Mouse (Mus musculus): Measurements from ENCODE around the gene Tfe3.
"Not testable (repeated sequence)": the region's sequence is repeated elsewhere in the genome, so short reads cannot be mapped to it uniquely, and the experiment has no call there.

Gene Tfe3

DNA sequence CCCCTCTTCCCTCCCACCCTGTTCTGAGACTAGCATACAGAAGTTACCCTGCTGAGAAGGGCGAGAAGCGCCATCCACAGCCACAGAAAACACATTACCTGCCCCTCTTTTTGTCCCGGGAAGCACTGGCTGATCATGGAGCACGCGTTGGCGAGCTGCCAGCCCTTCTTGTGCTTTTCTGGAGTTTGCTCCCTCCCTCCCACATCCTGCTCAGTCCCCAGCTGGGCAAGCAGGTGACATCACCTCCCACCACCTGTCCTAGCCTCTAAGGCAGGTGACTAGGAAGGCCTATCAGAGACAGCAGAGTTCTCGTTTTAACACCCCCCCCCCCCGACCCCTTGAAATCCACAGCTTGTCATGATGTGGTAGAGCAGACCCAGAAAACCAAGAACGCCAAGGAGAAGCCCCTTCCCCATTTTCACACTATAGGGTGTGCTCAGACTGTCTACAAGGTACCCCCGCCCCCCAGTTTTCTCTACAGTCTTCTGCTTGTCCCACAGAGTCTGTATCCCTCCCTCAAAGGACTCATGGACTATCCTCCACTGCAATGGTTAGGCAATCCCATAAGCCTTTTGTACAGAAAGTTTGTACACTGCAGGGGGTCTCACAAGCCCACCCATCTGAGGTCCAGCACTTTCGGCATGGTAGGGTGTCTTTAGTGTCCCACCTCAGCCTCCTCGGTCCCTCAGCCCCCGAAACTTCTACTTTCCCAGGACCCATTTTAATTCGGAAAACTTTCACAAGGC, 22.9 kb upstream of the Tfe3 start:
- DNase-seq (ENCODE audit: low read depth, low spot score), result no peak
- H3K36me3 ChIP-seq (ENCODE audit: control insufficient read depth, insufficient read depth, low read length, poor library complexity, severe bottlenecking), result no peaks in the 10 kb centered on the region
- H3K27me3 ChIP-seq (ENCODE audit: control insufficient read depth, insufficient read depth, low read length, poor library complexity, severe bottlenecking), result no peaks in the 10 kb centered on the region

DNA sequence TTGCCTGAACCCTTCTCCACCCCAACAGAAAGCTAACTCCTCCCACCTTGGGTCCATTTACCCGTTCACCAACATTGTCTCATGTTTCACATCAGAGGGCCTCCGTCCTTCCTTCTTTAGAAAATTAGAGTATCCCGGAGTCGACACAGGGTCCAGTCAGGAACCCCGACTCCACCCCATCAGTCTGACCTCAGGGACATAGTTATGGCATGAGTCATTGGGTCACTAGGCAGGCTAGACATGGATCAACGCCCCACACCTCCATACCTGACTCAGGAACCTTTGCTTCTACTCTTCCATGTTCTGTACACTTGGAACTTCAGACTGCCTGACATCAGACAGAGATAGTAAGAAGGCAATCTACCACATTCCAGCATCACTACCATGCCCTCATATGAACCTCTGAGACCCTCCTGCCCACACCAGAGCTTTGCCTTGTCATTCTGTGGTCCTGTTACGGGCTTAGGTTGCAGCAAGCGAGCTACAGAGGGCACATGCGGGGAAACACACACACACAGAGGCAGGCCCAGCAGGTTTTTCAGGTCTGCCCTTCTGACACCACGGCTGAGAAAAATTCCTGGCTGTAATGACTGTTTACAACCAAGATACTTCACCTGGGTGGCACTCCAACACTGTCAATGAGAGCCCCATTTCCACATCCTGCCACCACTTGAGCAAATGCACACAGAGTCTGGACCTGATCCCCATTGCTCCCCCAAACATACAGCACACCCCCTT, 22.1 kb upstream of the Tfe3 start:
- DNase-seq (ENCODE audit: low read depth, low spot score), result no peak
- Histone ChIP-seq H3K27me3 (ENCODE audit: control insufficient read depth, insufficient read depth, low read length, poor library complexity, severe bottlenecking) (no peaks in the 10 kb centered on the region), H3K36me3 (ENCODE audit: control insufficient read depth, insufficient read depth, low read length, poor library complexity, severe bottlenecking) (no peaks in the 10 kb centered on the region)

DNA sequence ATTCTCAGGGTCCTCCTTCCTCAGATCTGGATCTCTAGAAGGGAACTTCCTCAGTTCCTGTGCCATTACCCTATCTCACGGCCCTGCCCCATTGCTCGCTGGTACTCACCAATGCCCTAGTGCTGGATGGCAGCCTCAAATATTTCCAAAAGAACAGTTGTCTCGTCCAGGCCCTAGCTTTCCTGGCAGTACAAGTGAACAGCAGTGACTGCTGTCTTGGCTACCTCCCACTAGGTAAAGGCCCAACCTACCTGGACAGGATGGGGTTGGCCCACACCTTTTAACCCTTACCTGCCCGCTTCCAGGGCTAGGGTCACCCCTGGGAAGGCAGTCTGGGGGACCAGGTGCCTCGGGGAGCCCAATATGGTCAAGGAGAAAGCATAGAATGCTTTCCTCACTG, 21.3 kb upstream of the Tfe3 start:
- DNase-seq (ENCODE audit: low read depth, low spot score), result no peak
- H3K36me3 ChIP-seq (ENCODE audit: control insufficient read depth, insufficient read depth, low read length, poor library complexity, severe bottlenecking), result no peaks in the 10 kb centered on the region
- no peaks in the 10 kb centered on the region for H3K27me3 ChIP-seq (ENCODE audit: control insufficient read depth, insufficient read depth, low read length, poor library complexity, severe bottlenecking)

DNA sequence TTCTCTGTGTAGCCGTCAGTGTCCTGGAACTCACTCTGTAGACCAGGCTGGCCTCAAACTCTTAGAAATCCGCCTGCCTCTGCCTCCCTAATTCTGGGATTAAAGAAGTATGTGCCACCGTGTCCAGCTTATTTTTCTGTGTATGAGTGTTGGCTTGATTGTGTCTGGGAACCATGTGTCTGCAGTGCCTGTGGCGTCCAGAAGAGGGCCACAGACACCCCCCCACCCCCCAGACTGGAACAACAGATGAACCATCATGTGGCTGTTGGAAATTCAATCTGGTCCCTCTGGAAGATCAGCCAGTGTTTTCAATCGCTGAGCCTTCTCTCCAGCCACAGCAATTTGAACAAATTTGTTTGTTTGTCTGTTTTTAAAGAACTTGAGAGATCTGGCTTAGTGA, 18.9 kb upstream of the Tfe3 start:
- Histone ChIP-seq H3K36me3 (ENCODE audit: control insufficient read depth, insufficient read depth, low read length, poor library complexity, severe bottlenecking) (no peaks in the 10 kb centered on the region), H3K27me3 (ENCODE audit: control insufficient read depth, insufficient read depth, low read length, poor library complexity, severe bottlenecking) (no peaks in the 10 kb centered on the region)
- DNase-seq (ENCODE audit: low read depth, low spot score), result no peak

DNA sequence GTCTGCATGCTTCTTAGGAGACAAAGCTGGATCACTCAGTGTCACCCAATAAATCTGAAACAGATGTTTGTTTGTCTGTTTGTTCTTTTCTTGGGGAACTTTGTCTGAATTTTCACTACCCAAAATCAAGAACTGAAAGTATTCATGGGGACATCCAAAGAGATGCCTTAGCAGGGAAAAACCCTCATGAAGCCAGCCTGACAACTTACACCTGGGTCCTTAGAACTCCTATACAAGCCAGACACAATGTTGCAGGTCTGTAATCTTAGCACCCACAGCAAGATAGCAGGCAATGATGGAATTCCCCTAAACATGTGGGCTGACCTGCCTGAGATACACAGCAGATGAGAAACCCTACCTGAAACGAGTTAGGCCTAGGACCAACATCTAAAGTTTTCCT, 17.4 kb upstream of the Tfe3 start:
- no peak for DNase-seq (ENCODE audit: low read depth, low spot score)
- Histone ChIP-seq H3K27me3 (ENCODE audit: control insufficient read depth, insufficient read depth, low read length, poor library complexity, severe bottlenecking) (no peaks in the 10 kb centered on the region), H3K36me3 (ENCODE audit: control insufficient read depth, insufficient read depth, low read length, poor library complexity, severe bottlenecking) (no peaks in the 10 kb centered on the region)

DNA sequence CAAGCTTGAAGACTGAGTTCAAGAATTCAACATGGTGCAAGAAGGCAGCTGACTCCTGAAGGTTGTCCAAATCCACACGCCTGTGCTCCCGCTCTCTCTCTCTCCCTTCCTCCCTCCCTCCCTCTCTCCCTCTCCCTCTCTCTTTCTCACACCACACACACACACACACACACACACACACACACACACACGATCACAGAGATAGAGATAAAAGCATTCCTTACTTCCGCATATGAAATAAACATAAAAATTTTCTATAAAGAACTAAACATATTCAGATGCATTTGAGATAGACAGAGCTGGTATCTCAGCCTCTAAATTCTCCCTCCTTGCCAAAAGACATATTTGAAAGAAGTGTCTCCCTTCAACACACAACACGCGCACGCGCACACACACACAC, 16.9 kb upstream of the Tfe3 start:
- Histone ChIP-seq H3K36me3 (ENCODE audit: control insufficient read depth, insufficient read depth, low read length, poor library complexity, severe bottlenecking) (no peaks in the 10 kb centered on the region), H3K27me3 (ENCODE audit: control insufficient read depth, insufficient read depth, low read length, poor library complexity, severe bottlenecking) (no peaks in the 10 kb centered on the region)
- DNase-seq (ENCODE audit: low read depth, low spot score), result no peak

DNA sequence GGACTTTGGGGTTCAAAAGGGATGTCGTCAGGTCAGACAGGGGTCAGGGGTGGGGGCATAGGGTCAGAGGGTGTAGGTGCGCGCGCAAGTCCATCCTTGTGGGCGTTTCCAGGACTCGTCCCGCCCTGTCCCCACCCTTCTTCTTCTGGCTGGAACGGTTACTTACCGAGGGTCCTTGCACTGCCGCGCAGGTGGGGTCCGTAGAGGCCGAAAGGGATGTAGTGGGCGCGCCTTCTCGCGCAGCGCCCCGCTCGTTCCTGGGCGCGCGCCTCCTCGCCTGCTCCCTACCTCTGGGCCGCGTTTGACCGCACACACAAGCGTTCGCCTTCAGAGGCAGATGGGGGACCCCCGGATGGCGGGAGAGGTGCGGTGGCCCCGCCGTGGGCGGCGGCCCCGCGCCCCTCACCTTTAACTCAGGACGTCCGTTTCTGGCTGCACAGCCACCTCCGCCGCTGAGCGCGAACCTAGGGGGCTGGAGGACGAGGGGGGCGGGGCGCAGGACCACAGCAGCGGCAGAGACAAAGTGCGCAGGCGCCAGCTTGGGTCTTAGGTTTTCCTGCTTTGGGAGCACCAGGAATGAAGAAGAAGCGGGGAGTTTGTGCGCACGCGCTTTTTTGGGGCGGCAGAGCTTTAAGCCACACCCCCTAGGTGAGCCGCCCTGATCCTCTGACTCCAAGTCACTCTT, 11.8 kb upstream of the Tfe3 start, which contains the start of gene Ccdc120:
TSS of gene Ccdc120 (minus strand) at position 474 of the 685 bp plus-strand sequence.
- no peaks in the 10 kb centered on the region for H3K36me3 ChIP-seq (ENCODE audit: control insufficient read depth, insufficient read depth, low read length, poor library complexity, severe bottlenecking)
- DNase-seq (ENCODE audit: low read depth, low spot score), result no peak

DNA sequence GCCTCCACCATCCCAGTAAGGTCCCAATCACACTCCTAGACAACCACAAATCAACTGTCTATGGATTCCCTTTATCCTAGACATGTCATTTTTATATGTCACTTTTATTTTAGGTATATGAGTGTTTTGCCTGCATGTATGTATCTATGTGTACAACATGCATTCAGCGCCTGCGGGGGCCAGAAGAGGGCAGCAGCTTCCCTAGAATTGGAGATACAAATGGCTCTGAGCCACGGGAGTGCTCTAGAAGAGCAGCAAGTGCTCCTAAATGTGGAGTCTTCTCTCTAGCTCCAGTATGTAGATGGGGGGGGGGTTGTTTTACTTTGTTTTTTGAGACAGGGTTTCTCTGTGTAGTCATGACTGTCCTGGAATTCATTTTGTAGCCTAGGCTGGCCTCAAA, 8.7 kb upstream of the Tfe3 start:
- DNase-seq (ENCODE audit: low read depth, low spot score), result peak; percentile 49
- not testable (repeated sequence) for H3K27me3 ChIP-seq (ENCODE audit: control insufficient read depth, insufficient read depth, low read length, poor library complexity, severe bottlenecking); H3K36me3 ChIP-seq (ENCODE audit: control insufficient read depth, insufficient read depth, low read length, poor library complexity, severe bottlenecking)

More for the DNA sequence above, 11.8 kb upstream of the Tfe3 start, which contains the start of gene Ccdc120:
- H3K27me3 ChIP-seq (ENCODE audit: control insufficient read depth, insufficient read depth, low read length, poor library complexity, severe bottlenecking), result no peaks in the 10 kb centered on the region

DNA sequence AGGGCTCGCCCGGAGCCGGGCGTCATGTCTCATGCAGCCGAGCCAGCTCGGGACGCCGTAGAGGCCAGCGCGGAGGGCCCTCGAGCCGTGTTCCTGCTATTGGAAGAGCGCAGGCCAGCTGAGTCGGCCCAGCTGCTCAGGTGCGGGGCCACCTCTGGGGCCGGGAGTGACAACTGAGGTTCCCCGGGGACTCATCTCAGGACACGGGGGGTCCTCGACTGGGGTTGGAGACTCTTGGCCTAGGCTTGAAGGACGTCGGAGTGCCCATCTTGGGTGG, 499 bp downstream of the Tfe3 start:
- no peak for DNase-seq (ENCODE audit: low read depth, low spot score)
- Histone ChIP-seq H3K36me3 (ENCODE audit: control insufficient read depth, insufficient read depth, low read length, poor library complexity, severe bottlenecking) (no peaks in the 10 kb centered on the region), H3K27me3 (ENCODE audit: control insufficient read depth, insufficient read depth, low read length, poor library complexity, severe bottlenecking) (no peaks in the 10 kb centered on the region)

DNA sequence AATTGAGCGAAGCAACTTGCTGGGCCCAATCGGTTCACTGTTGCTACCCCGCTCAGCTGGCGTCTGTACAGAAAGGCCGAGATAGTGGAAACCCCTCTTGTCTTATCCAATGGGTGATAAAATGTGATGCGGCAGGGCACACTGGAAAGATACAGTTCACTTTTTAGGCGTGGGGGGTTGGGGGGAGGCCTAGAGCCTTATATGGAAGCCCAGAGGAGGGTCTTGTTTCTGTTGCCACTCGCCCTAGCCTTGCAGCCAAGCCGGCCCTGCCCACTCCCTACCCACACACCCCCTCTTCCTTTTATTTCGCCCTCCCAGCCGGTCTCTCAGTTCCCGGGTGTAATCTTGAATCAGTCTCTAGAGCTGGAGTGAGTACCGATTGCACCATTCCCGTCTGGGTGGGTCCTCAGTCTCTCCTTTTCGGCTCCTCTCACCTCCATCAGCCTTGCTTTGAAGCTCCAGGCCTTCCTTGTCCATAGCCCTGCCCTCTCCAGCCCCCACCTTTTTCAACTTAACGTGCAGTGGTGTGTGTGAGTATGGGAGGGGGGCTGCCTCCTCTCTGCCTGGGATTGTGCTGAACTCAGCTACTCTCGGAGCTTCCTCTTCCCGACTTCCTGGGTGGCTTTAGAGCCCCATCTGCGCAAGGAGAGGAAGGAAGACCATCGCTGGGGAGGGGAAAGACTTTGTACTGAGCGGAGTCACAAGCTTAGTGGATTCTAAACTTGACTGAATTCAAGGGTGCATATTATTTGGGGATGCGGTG, 1.5 kb downstream of the Tfe3 start:
- H3K27me3 ChIP-seq (ENCODE audit: control insufficient read depth, insufficient read depth, low read length, poor library complexity, severe bottlenecking), result no peaks in the 10 kb centered on the region
- DNase-seq (ENCODE audit: low read depth, low spot score), result peak; percentile 12
- no peaks in the 10 kb centered on the region for H3K36me3 ChIP-seq (ENCODE audit: control insufficient read depth, insufficient read depth, low read length, poor library complexity, severe bottlenecking)

DNA sequence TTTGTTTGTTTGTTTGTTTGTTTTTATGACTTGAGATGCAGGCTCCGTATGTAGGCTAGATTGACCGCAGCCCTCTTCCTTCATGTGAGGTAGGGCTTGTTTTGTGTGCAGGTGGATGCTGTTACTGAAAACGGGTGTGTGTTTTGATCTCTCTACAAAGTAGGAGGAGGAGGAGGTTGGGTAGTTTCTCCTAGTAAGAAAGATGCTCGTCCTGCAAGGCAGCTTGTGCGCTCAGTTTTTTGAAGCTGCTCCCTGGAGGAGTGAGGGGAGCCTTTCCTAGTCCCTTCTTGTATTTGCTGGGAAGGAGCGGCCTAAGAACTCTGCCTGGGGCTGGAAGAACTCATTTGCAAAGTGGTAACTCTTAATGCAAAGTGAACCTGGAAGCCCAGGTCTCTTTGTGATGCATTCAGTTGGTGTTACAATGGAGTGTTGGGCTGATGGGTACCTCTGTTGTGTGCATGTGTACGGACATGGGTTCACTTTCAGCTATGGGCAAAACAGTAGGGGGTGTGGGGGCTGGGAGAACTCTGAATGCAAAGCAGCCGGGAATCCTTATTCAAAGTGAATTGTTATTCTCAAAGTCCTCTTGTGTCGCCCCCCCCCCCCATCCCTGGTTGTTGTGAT, 2.4 kb downstream of the Tfe3 start:
- Histone ChIP-seq H3K36me3 (ENCODE audit: control insufficient read depth, insufficient read depth, low read length, poor library complexity, severe bottlenecking) (no peaks in the 10 kb centered on the region), H3K27me3 (ENCODE audit: control insufficient read depth, insufficient read depth, low read length, poor library complexity, severe bottlenecking) (no peaks in the 10 kb centered on the region)
- DNase-seq (ENCODE audit: low read depth, low spot score), result no peak

DNA sequence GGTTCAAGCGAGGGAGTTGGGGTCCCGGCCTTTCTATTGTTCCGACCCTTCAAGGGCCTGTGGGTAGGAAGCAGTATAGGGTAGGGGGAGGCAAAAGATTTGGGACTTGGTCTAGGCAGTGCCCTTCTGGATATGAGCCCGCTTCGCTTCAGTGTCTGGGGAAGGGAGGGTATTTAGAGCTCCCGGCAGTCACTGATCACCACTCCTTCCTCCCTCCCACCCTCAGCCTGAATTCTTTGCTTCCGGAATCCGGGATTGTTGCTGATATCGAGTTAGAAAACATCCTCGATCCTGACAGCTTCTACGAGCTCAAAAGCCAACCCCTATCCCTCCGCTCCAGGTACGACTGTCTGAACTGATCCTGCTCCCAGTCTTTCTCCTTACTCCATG, 2.9 kb downstream of the Tfe3 start:
- DNase-seq (ENCODE audit: low read depth, low spot score), result no peak
- Histone ChIP-seq H3K27me3 (ENCODE audit: control insufficient read depth, insufficient read depth, low read length, poor library complexity, severe bottlenecking) (no peaks in the 10 kb centered on the region), H3K36me3 (ENCODE audit: control insufficient read depth, insufficient read depth, low read length, poor library complexity, severe bottlenecking) (no peaks in the 10 kb centered on the region)

DNA sequence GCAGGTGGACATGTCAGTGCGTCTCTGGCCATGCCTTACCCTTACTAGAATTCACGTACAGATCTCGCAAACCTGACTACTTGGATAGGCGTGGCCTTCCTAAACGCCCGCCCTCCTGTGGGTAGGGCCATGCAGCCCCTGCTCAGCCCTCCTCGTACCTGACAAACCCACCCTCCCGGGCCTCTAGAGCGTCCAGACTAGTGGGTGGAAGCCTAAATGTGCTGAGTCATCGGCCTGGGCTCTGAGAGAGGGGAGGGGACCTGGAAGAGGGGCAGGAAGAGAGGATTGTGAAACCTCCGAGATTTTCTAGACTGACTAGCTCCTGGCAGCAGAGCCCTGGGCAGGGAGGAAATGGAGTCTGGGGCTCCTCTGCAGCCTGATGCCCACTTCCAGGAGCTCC, 3.4 kb downstream of the Tfe3 start:
- H3K36me3 ChIP-seq (ENCODE audit: control insufficient read depth, insufficient read depth, low read length, poor library complexity, severe bottlenecking), result no peaks in the 10 kb centered on the region
- H3K27me3 ChIP-seq (ENCODE audit: control insufficient read depth, insufficient read depth, low read length, poor library complexity, severe bottlenecking), result no peaks in the 10 kb centered on the region
- no peak for DNase-seq (ENCODE audit: low read depth, low spot score)

DNA sequence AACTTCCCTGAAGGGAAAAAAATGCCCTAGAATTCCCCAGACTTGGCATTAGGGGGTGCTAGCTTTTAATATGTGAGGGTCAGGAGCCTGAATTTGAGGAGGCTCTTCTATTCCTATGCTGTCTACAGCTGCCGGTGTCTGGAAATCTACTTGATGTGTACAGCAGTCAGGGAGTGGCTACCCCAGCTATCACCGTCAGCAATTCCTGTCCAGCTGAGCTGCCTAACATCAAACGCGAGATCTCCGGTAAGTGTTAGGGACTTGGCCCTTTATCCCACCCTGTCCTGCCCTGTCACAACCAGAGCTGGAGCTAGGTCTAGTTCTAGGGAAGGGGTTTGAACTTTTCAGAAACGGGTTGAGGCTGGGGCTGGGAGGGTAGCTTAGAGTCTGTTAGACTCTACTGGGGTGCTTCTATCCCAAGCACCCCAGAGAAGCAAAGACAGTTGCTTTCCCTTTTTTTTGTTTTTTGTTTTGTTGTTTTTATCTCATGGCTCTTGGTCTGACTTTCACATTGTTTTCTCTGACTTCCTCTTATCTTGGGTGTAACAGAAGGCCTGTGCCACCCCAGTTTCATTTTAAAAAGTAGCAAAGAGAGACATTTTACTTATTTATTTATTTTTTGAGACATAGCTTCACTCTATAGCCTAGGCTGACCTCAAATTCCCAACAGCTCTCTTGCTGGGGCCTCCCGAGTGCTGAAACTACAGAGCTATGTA, 7.1 kb downstream of the Tfe3 start:
- DNase-seq (ENCODE audit: low read depth, low spot score), result no peak
- Histone ChIP-seq H3K27me3 (ENCODE audit: control insufficient read depth, insufficient read depth, low read length, poor library complexity, severe bottlenecking) (no peaks in the 10 kb centered on the region), H3K36me3 (ENCODE audit: control insufficient read depth, insufficient read depth, low read length, poor library complexity, severe bottlenecking) (0 out of 2 replicates have a peak, but pooled peaks cover 4% of the 10 kb centered on the region)
